Comparison of ENCODE assay signal across 10 mouse cellular contexts in genomic region chr2:172241031-172241430, GRCm38 (mm10). TPM values are rescaled to one million over a fixed set of nuclear protein-coding genes. Genes with fewer than 3 reads are reported as not detected.
DNase-seq lines count a peak whose midpoint lies in the region; TF ChIP-seq lines count a peak whose summit lies in the region.
"Had no signal": no experiment of that assay in that cellular context is flagged by ENCODE, and none has a peak within 500 bp of the region (broad histone marks: within the 10 kb centered on the region; RNA-seq: fewer than 3 reads in every experiment).

No protein-coding gene starts in this region.

- no peak for TF ChIP-seq CTCF in cerebellum, adult 2 months (IDR thresholded peaks at IDR 0.05; ENCODE audit: borderline replicate concordance, insufficient read depth, low read depth, low read length)

- DNase-seq in thymus, postnatal 4 days = peak; percentile 40
- no peak for DNase-seq in thymus, postnatal 25 days
- DNase-seq in embryo, embryonic 10.5 days (ENCODE audit: low spot score) = peak; percentile 82
- peak; percentile 76 for DNase-seq in limb, embryonic 10.5 days (ENCODE audit: low spot score)
- DNase-seq in urinary bladder, postnatal 25 days (ENCODE audit: low spot score) = peak; percentile 44
- DNase-seq in T-cell, adult 2 months (ENCODE audit: low spot score) = no peak
- DNase-seq in cerebellum, adult 2 months = no peak

- no peaks in the 10 kb centered on the region for H3K9me3 ChIP-seq in limb, embryonic 10.5 days (replicated peaks)
- H3K9me3 ChIP-seq: embryonic facial prominence, embryonic 13.5 days; lung, embryonic 15.5 days had no signal

- H3K4me3 ChIP-seq in limb, embryonic 10.5 days = no peak overlapping the region
- H3K4me3 ChIP-seq in cerebellum, adult 2 months (replicated peaks; ENCODE audit: insufficient read depth, low read depth, low read length) = no peak overlapping the region
- H3K4me3 ChIP-seq: embryonic facial prominence, embryonic 13.5 days; lung, embryonic 15.5 days had no signal

- no peak for TF ChIP-seq POLR2A in cerebellum, adult 2 months (IDR thresholded peaks at IDR 0.05; ENCODE audit: borderline replicate concordance, insufficient read depth, low read length)

- H3K4me1 ChIP-seq in limb, embryonic 10.5 days = no peaks in the 10 kb centered on the region
- no peaks in the 10 kb centered on the region for H3K4me1 ChIP-seq in cerebellum, adult 2 months (ENCODE audit: control insufficient read depth, insufficient read depth, low read length)
- H3K4me1 ChIP-seq: embryonic facial prominence, embryonic 13.5 days; lung, embryonic 15.5 days had no signal

- H3K27ac ChIP-seq in limb, embryonic 10.5 days = no peak overlapping the region
- no peak overlapping the region for H3K27ac ChIP-seq in cerebellum, adult 2 months (ENCODE audit: insufficient read depth, low read length)
- H3K27ac ChIP-seq: embryonic facial prominence, embryonic 13.5 days; lung, embryonic 15.5 days had no signal

- no peaks in the 10 kb centered on the region for H3K27me3 ChIP-seq in limb, embryonic 10.5 days (ENCODE audit: low read depth, poor library complexity, severe bottlenecking)
- H3K27me3 ChIP-seq in cerebellum, adult 2 months (ENCODE audit: control insufficient read depth, insufficient read depth, low read length) = no peaks in the 10 kb centered on the region
- H3K27me3 ChIP-seq: embryonic facial prominence, embryonic 13.5 days; lung, embryonic 15.5 days had no signal

- no peaks in the 10 kb centered on the region for H3K36me3 ChIP-seq in limb, embryonic 10.5 days
- H3K36me3 ChIP-seq: embryonic facial prominence, embryonic 13.5 days; lung, embryonic 15.5 days had no signal

- WGBS in limb, embryonic 10.5 days = 18% methylated on average over 5 of the region's 5 CpGs
- 23% methylated on average over 5 of the region's 5 CpGs for WGBS in cerebellum, adult 2 months

RNA-seq across cellular contexts. Expression of gene Mc3r, which starts 7.3 kb away (rescaled TPM):
- polyA plus RNA-seq in limb, embryonic 10.5 days (2016; fragmentation: Nextera tagmentation; extraction: Ambion mirVana) = not detected in 2 replicates
- polyA plus RNA-seq in cerebellum, adult 2 months (2012; rRNA removed) = 0.18 and 0.27 TPM in 2 replicates
- polyA plus RNA-seq: embryonic facial prominence, embryonic 13.5 days; lung, embryonic 15.5 days; stomach, embryonic 16.5 days had no signal

Comparison
In these comparisons a context has a peak if more than half of its experiments do, and no peak if none do; other contexts are left out.
1. DNase-seq: peak in thymus, postnatal 4 days (single experiment), embryo, embryonic 10.5 days (single experiment), limb, embryonic 10.5 days (single experiment) and urinary bladder, postnatal 25 days (single experiment); none in thymus, postnatal 25 days (single experiment), T-cell, adult 2 months (single experiment) and cerebellum, adult 2 months (0 of 2).